In genomic region chr4:148504497-148504959, GRCm38 (mm10) we compare ENCODE assay signal across 7 mouse cellular contexts. TPM values are rescaled to one million over a fixed set of nuclear protein-coding genes. Genes with fewer than 3 reads are reported as not detected.
A peak's percentile ranks its signal among the peaks of the same experiment; 100 is the strongest.
DNase-seq lines count a peak whose midpoint lies in the region; ATAC-seq lines count a peak whose summit lies in the region.

No protein-coding gene starts in this region.

- DNase-seq in urinary bladder, postnatal 14 days (ENCODE audit: low spot score), result peak; percentile 41
- no peak for DNase-seq in urinary bladder, postnatal 10 days (ENCODE audit: low spot score)
- DNase-seq in cerebellum, postnatal 36 days, result peak; percentile 56 to 57
- DNase-seq in heart, postnatal 4 days, result peak; percentile 54
- DNase-seq in limb, embryonic 11.5 days (ENCODE audit: low spot score), result peak; percentile 67

- 4% methylated on average over 8 of the region's 8 CpGs for WGBS in limb, embryonic 11.5 days
- WGBS in stomach, embryonic 14.5 days, result 21% methylated on average over 8 of the region's 8 CpGs

- 0 out of 2 replicates have a peak overlapping the region, but pooled peaks have one; percentile 23 for H3K27ac ChIP-seq in limb, embryonic 11.5 days (replicated peaks; ENCODE audit: low read depth, low read length)
- H3K27ac ChIP-seq in stomach, embryonic 14.5 days (ENCODE audit: low read length), result no peak overlapping the region

- H3K4me2 ChIP-seq in limb, embryonic 11.5 days (ENCODE audit: low read depth, severe bottlenecking), result no peak overlapping the region
- H3K4me2 ChIP-seq in stomach, embryonic 14.5 days (replicated peaks; ENCODE audit: low read depth, low read length), result no peak overlapping the region

- peaks cover 7% of the 10 kb centered on the region for H3K4me1 ChIP-seq in limb, embryonic 11.5 days (ENCODE audit: control insufficient read depth, insufficient read depth, low read length)
- no peaks in the 10 kb centered on the region for H3K4me1 ChIP-seq in stomach, embryonic 14.5 days (ENCODE audit: control insufficient read depth, insufficient read depth, low read length)

- no peaks in the 10 kb centered on the region for H3K27me3 ChIP-seq in limb, embryonic 11.5 days (ENCODE audit: control insufficient read depth, insufficient read depth, low read length)
- H3K27me3 ChIP-seq in stomach, embryonic 14.5 days (ENCODE audit: control insufficient read depth, insufficient read depth, low read length), result no peaks in the 10 kb centered on the region

- 0 out of 2 replicates have a peak, but pooled peaks have one; percentile 50 for ATAC-seq in limb, embryonic 11.5 days (ENCODE audit: insufficient number of reproducible peaks, low FRiP score, low TSS enrichment, low read depth)
- 0 out of 2 replicates have a peak, but pooled peaks have one; percentile 33 for ATAC-seq in stomach, embryonic 14.5 days (ENCODE audit: insufficient number of reproducible peaks, insufficient read depth, low FRiP score, low read depth)
- no peak for ATAC-seq in CD4-positive, CD25-positive, alpha-beta regulatory T cell, adult 4 months

- no peaks in the 10 kb centered on the region for H3K9me3 ChIP-seq in limb, embryonic 11.5 days (ENCODE audit: control insufficient read depth, low read length)
- H3K9me3 ChIP-seq in stomach, embryonic 14.5 days (ENCODE audit: control insufficient read depth, low read depth, low read length), result no peaks in the 10 kb centered on the region

- H3K36me3 ChIP-seq in limb, embryonic 11.5 days (ENCODE audit: control insufficient read depth, insufficient read depth, low read length), result peaks cover 14% of the 10 kb centered on the region
- peaks cover 16% of the 10 kb centered on the region; the same call in 1 of the 2 replicates for H3K36me3 ChIP-seq in stomach, embryonic 14.5 days (ENCODE audit: control insufficient read depth, insufficient read depth, low read length)

- no peak overlapping the region for H3K9ac ChIP-seq in limb, embryonic 11.5 days (ENCODE audit: low read length)
- H3K9ac ChIP-seq in stomach, embryonic 14.5 days (replicated peaks; ENCODE audit: low read depth, low read length), result no peak overlapping the region

- H3K4me3 ChIP-seq in limb, embryonic 11.5 days (ENCODE audit: low read depth, low read length), result no peak overlapping the region
- no peak overlapping the region for H3K4me3 ChIP-seq in stomach, embryonic 14.5 days (ENCODE audit: low read depth, low read length)

RNA-seq across cellular contexts. Expression of gene Angptl7, which starts 4.3 kb away (rescaled TPM):
- 1 to 10 TPM; 3.9 to 5.6 TPM for total RNA-seq in heart, postnatal 4 days (2021)
- polyA plus RNA-seq in limb, embryonic 11.5 days (2014; fragmentation: Nextera tagmentation; extraction: Ambion mirVana), result 0.11 and 0.17 TPM in 2 replicates
- polyA plus RNA-seq in stomach, embryonic 14.5 days (2014; fragmentation: Nextera tagmentation; extraction: Ambion mirVana), result 4.2 and 4.6 TPM in 2 replicates
- under 1 TPM; 0.59 to 0.65 TPM for polyA plus RNA-seq in CD4-positive, CD25-positive, alpha-beta regulatory T cell, adult 4 months (2017; shearing (Covaris generic))

RNA-seq across cellular contexts. Expression of gene Exosc10, which starts 53.7 kb away (rescaled TPM):
- total RNA-seq in heart, postnatal 4 days (2021), result 10 to 100 TPM; 62.4 to 66.2 TPM
- 112 and 119 TPM in 2 replicates for polyA plus RNA-seq in limb, embryonic 11.5 days (2014; fragmentation: Nextera tagmentation; extraction: Ambion mirVana)
- 86.6 and 93.1 TPM in 2 replicates for polyA plus RNA-seq in stomach, embryonic 14.5 days (2014; fragmentation: Nextera tagmentation; extraction: Ambion mirVana)
- 100 to 1,000 TPM in 1 of 2 experiments, 10 to 100 TPM in 1; 92.7 to 146 TPM for polyA plus RNA-seq in CD4-positive, CD25-positive, alpha-beta regulatory T cell, adult 4 months (2017; shearing (Covaris generic))

RNA-seq across cellular contexts. Expression of gene Mtor, which starts 56.1 kb away (rescaled TPM):
- 10 to 100 TPM; 58.2 to 62.7 TPM for total RNA-seq in heart, postnatal 4 days (2021)
- polyA plus RNA-seq in limb, embryonic 11.5 days (2014; fragmentation: Nextera tagmentation; extraction: Ambion mirVana), result 23.0 and 27.3 TPM in 2 replicates
- 22.8 and 24.4 TPM in 2 replicates for polyA plus RNA-seq in stomach, embryonic 14.5 days (2014; fragmentation: Nextera tagmentation; extraction: Ambion mirVana)
- 10 to 100 TPM in 1 of 2 experiments, 1 to 10 TPM in 1; 7.9 to 13.0 TPM for polyA plus RNA-seq in CD4-positive, CD25-positive, alpha-beta regulatory T cell, adult 4 months (2017; shearing (Covaris generic))

RNA-seq across cellular contexts. Expression of gene Ubiad1, which starts 60.0 kb away (rescaled TPM):
- total RNA-seq in heart, postnatal 4 days (2021), result 10 to 100 TPM; 19.5 to 21.5 TPM
- polyA plus RNA-seq in limb, embryonic 11.5 days (2014; fragmentation: Nextera tagmentation; extraction: Ambion mirVana), result 15.2 and 15.9 TPM in 2 replicates
- 16.9 and 17.1 TPM in 2 replicates for polyA plus RNA-seq in stomach, embryonic 14.5 days (2014; fragmentation: Nextera tagmentation; extraction: Ambion mirVana)
- polyA plus RNA-seq in CD4-positive, CD25-positive, alpha-beta regulatory T cell, adult 4 months (2017; shearing (Covaris generic)), result 10 to 100 TPM in 1 of 2 experiments, 1 to 10 TPM in 1; 8.7 to 12.9 TPM
